Mouse (Mus musculus) liver, adult (tissue): ENCODE data around the gene Gsdma2.

Experiments
- GATA4 ChIP-seq: IDR thresholded peaks from 2 replicates; pipeline ENCODE4 v1.6.1; 2014; ENCODE audit warnings: mild to moderate bottlenecking, low read length; ENCODE audit not compliant: insufficient replicate concordance

Gsdma2 gene

GRCm38 (mm10) chr11:98646459-98646858, at the start of gene Gsdma2:
TSS of gene Gsdma2 (plus strand) at chr11:98646759.
- TF ChIP-seq GATA4, result no peak

GRCm38 (mm10) chr11:98597363-98597762, 49.2 kb upstream of the Gsdma2 start:
- no peak for TF ChIP-seq GATA4

DNA sequence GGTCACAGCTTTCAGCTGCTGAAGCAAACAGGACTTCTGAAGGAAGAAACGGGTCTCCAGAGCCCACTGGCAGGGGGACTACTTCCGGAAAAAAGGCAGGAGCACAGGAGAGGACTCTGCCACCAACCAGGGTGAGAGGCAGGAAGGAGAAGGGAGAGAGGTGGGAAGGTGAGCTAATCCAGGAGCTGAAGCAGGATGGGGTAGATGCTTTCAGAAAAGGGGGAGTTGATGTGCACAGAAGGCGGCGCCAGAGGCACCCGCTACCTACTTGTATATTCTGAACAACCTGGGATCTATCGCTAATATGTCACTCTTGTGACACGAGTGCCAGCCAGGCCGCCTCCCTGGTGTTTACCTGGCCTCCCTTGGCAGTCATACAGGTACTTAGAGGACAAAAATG, 48.6 kb upstream of the Gsdma2 start, which contains the start of gene Lrrc3c:
Gene Lrrc3c, plus strand, starts transcription at position 301 of the 400 bp plus-strand sequence.
- TF ChIP-seq GATA4, result no peak

DNA sequence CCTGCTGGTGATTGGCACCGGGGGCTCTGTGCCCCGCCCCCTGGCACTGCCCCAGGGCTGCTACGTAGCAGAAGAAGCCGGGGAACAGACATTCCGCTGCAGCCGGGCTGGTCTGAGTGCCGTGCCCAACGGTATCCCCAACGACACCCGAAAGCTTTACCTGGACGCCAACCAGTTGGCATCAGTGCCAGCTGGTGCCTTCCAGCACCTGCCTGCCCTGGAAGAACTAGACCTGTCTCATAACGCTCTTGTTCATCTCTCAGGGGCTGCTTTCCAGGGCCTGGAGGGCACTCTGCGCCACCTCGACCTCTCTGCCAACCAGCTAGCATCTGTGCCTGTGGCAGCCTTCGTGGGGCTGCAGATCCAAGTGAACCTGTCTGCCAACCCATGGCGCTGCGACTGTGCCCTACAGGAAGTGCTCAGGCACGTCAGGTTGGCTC, 47.7 kb upstream of the Gsdma2 start:
- TF ChIP-seq GATA4, result no peak

GRCm38 (mm10) chr11:98599291-98599690, 47.3 kb upstream of the Gsdma2 start:
- TF ChIP-seq GATA4, result no peak

DNA sequence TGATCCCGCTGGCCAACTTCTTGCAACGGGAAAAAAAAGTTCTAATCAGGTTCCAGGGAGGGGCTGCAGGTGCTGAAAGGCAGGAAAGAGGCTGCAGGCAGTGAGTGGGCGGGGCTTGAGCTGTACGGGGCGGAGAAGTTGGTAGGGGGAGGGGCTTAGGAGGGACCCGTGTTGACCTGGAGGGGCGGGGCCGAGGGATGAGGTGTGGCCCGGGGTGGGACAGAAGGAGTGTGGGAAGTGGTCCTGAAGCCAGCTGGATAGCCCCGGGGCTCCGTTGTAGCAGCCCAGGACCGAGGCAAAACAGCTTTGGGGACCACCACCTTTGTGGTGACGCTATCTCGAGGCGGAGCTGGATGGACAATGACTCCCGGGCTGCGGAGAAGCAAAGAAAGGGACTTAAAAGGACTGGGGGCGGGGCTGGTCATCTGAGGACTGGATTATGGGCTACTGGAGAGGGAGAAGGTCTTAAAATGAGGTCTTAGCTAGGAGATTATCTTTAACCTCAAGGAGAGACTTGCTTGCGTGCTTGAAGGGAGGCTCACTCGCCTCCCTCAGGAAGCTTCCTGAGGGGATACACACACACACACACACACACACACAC, 44.4 kb upstream of the Gsdma2 start:
- TF ChIP-seq GATA4, result no peak

DNA sequence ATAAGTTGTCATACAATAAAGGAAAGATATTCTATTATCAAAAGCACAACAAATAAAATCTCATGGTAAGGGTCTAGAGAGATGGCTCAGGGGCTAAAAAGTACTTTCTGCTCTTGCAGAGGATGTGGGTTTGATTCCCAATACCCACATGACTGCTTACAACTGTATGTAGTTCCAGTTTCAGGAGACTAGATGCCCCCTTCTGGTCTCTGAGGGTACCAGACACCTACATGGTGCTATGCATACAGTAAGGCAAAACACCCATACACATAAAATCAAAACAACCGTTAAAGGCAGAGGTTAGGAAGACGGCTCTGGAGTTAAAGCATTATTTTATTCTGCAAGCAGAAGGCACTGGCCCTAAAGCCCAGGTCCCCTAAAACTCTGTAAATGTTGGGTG, 42.6 kb upstream of the Gsdma2 start:
- TF ChIP-seq GATA4, result no peak

DNA sequence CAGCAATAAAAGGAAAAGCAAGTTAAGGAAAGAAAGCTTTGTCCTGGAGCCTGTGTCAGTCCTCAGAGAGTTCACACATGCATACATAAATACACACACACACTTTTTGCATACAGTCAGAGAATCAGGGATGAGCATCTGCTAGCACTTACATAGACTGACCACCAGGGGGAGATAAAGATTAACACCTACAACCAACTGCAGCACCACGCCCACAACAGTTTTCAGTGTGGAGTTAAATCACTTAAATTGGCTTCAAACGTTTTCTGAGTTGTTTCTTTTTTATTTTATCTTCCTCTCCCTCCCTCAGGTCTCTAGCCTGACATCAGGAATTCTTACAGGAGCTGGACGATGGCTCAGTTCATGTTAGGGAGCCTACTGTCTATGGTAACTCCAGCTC, 39.8 kb upstream of the Gsdma2 start:
- no peak for TF ChIP-seq GATA4

DNA sequence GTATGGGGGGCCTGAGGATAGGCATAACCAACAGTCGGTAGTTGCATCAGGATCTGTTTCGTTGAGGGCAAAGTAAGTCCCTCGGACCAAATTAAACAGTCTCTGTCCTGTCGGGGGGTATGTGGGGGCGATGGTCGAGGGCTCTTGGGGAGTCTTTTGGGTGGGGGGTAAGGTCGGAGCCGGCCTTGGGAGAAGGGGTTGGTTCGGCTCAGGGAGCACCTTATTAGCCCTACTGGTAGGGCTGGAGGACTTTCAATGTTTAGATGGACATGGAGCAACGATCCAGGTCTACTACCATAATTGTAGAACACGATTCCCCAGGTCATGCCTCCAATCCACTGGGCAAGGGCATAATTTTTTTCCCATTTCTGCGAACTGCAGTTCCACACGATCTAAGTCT, 25.8 kb upstream of the Gsdma2 start:
- no peak for TF ChIP-seq GATA4

DNA sequence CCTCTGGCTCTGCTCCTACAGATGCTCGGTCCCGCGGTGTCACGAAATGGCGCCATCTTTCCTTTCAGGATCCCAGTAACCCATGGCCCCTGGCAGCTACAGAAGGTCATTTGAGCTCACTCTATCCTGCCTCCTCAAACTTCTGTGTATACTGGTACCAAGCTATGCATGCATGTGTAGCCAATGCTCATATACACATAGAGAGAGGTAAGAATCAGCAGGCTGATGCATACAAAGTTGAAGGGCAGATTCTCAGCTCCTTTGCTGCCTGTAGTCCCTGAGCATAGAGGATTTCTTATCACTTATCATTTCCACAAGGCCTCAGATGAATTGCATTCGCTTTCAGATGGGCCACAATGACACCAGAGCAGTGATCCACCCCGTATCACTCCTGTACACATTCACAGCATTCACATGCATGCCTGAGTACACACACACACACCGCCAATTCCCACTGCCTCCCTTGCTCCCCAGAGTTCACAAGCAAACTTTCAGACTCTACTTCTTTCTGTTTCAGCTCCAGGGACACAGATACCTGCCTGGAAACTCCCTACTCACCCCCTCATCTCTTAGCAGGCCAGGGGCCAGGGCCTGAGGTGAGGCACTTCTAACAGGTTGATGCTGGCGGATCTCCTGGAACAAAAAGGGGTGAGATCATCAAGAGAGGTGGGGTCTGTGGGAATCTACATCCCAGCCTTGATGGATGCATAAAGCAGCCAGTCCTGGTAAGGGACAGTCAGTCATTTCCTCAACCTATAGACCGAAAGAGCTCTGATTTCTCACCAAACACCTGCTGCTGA, 20.7 kb upstream of the Gsdma2 start, which contains the start of the genes Gm12355 and Gsdma3:
Gene Gm12355, minus strand, starts transcription at position 51 of the 800 bp plus-strand sequence.
Gene Gsdma3, plus strand, starts transcription at position 750 of the 800 bp plus-strand sequence.
- TF ChIP-seq GATA4, result no peak

GRCm38 (mm10) chr11:98628706-98629105, 17.9 kb upstream of the Gsdma2 start:
- TF ChIP-seq GATA4, result no peak

GRCm38 (mm10) chr11:98630646-98631045, 15.9 kb upstream of the Gsdma2 start:
- no peak for TF ChIP-seq GATA4

GRCm38 (mm10) chr11:98637501-98637900, 9.1 kb upstream of the Gsdma2 start:
- TF ChIP-seq GATA4, result no peak

DNA sequence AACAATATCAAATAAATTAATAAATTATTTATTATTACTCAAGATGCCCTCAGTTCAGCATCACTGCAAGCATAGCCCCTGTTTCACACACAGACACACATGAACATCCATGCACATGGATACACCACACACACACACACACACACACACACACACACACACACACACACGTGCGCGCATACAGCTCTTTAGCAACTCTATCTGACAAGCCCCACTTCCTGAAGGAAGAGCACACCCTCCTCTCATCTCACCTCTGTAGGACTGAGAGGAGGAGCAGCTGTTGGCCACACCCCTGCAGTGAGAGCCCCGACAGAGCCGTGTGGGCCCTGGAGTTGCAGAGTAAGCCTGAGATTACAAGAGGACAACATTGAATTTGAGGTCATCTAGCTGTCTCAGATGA, 6.5 kb upstream of the Gsdma2 start:
- TF ChIP-seq GATA4, result no peak

DNA sequence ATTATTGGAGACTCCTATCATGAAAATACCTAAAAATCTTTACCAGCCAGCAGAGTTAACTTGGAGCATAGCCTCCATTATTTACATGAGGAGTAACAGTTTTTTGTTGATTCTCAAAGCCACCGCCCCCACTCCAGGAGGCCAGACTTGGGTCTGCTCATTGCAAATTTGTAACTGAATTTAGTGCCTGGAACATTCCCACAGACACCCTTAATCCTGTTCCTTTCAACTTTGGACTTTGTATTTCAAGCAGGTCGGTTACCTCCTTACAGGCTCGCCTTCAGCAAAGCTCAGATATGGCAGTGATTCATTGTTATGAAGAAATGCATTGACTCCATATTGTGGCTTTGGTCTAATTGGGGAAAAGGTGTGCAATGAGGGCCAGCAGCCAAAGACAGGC, 1.8 kb upstream of the Gsdma2 start:
- no peak for TF ChIP-seq GATA4

- no peak for TF ChIP-seq GATA4
These were observed 613 bp upstream of the Gsdma2 start for GRCm38 (mm10) chr11:98645946-98646345.
